Mouse (Mus musculus) NIH3T3 (cell line): ENCODE measurements around the gene Dmtf1.
"Not testable (repeated sequence)": the region's sequence is repeated elsewhere in the genome, so short reads cannot be mapped to it uniquely, and the experiment has no call there.

Experiments
- DNase-seq: peaks from one replicate; pipeline ENCODE4 v3.0.0-alpha.2; 2012; ENCODE audit warnings: low read depth

Gene Dmtf1

GRCm38 (mm10) chr5:9161456-9162041 is at the start of gene Dmtf1:
Dmtf1 (minus strand) TSS chr5:9161776.
- peak; percentile 97 for DNase-seq

- no peak for DNase-seq
Measured at GRCm38 (mm10) chr5:9186467-9186866, 24.9 kb upstream of the Dmtf1 start.

GRCm38 (mm10) chr5:9173295-9173694 is 11.7 kb upstream of the Dmtf1 start:
- DNase-seq, result no peak

- DNase-seq, result peak; percentile 25
Measured at GRCm38 (mm10) chr5:9169328-9170005, 7.9 kb upstream of the Dmtf1 start.

GRCm38 (mm10) chr5:9166366-9166765 is 4.8 kb upstream of the Dmtf1 start:
- DNase-seq, result no peak

- DNase-seq, result not testable (repeated sequence)
Measured at GRCm38 (mm10) chr5:9165151-9165550, 3.6 kb upstream of the Dmtf1 start.

- DNase-seq, result no peak
Measured at GRCm38 (mm10) chr5:9163411-9163810, 1.8 kb upstream of the Dmtf1 start.

- DNase-seq, result peak; percentile 41
Measured at GRCm38 (mm10) chr5:9162088-9162487, 512 bp upstream of the Dmtf1 start.

GRCm38 (mm10) chr5:9160831-9161455 is 633 bp downstream of the Dmtf1 start:
- peak; percentile 59 for DNase-seq

- DNase-seq, result no peak
Measured at GRCm38 (mm10) chr5:9157336-9157735, 4.2 kb downstream of the Dmtf1 start.

GRCm38 (mm10) chr5:9156746-9157145 is 4.8 kb downstream of the Dmtf1 start:
- DNase-seq, result no peak

GRCm38 (mm10) chr5:9149273-9149850 is 12.2 kb downstream of the Dmtf1 start:
- no peak for DNase-seq

- DNase-seq, result no peak
Measured at GRCm38 (mm10) chr5:9142376-9142775, 19.2 kb downstream of the Dmtf1 start.

- no peak for DNase-seq
Measured at GRCm38 (mm10) chr5:9140724-9141123, 20.9 kb downstream of the Dmtf1 start.

- no peak for DNase-seq
Measured at GRCm38 (mm10) chr5:9135588-9135987, 26.0 kb downstream of the Dmtf1 start.

- no peak for DNase-seq
Measured at GRCm38 (mm10) chr5:9131786-9132185, 29.8 kb downstream of the Dmtf1 start.

- no peak for DNase-seq
Measured at GRCm38 (mm10) chr5:9128566-9128965, 33.0 kb downstream of the Dmtf1 start.

GRCm38 (mm10) chr5:9124134-9124533 is 37.4 kb downstream of the Dmtf1 start:
- no peak for DNase-seq

GRCm38 (mm10) chr5:9114162-9114561 is 47.4 kb downstream of the Dmtf1 start:
- no peak for DNase-seq

- peak; percentile 76 for DNase-seq
Measured at GRCm38 (mm10) chr5:9111759-9112158, 49.8 kb downstream of the Dmtf1 start.

GRCm38 (mm10) chr5:9111285-9111684 is 50.3 kb downstream of the Dmtf1 start:
- DNase-seq, result no peak

- DNase-seq, result no peak
Measured at GRCm38 (mm10) chr5:9109582-9109981, 52.0 kb downstream of the Dmtf1 start.

GRCm38 (mm10) chr5:9108490-9108889 is 53.1 kb downstream of the Dmtf1 start:
- DNase-seq, result no peak
